Comparison of ENCODE assay signal across 12 mouse cellular contexts in the genomic region with DNA sequence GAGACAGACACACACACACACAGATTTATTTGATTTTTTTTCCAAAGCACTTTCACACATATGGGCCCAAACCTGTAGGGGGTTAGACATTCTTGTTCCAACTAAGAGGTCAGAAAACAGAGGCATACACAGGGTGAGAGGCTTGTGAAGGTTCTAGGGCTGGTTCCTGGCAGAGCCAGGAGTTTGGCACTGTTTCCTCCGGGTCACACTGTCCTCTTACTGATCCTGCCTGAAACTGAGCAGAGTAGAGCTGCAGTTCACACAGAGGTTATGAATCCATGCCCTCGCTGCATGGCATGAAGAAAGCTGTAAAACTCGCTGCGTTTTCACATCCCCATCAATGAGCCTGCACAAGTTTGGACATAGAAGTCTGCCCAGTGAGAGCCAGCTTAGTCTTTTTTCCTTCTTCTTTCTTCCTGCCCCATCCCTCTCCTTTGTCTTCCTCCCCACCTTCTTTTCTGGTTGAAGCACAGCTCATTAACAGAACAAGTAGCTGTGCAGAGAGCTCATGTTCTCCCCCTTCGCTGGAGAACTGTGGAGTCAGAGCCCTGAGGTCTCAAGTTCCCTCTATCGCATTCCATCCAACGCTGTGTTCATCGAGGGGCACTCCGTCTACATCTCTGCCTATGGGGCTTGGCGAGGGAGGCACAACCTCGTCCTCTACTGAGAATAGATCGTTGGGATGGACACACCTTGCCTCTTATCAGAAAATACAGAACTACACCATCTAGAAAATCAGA. TPM values are rescaled to one million over a fixed set of nuclear protein-coding genes. Genes with fewer than 3 reads are reported as not detected.
DNase-seq lines count a peak whose midpoint lies in the region; ATAC-seq lines count a peak whose summit lies in the region.
"Had no signal": no experiment of that assay in that cellular context is flagged by ENCODE, and none has a peak within 500 bp of the region (broad histone marks: within the 10 kb centered on the region; RNA-seq: fewer than 3 reads in every experiment).

No protein-coding gene starts in this region.

- no peak for ATAC-seq in hindbrain, embryonic 11.5 days (ENCODE audit: low FRiP score)
- ATAC-seq in hindbrain, embryonic 13.5 days (ENCODE audit: low FRiP score), result no peak
- ATAC-seq in embryonic facial prominence, embryonic 12.5 days (ENCODE audit: insufficient number of reproducible peaks, insufficient read depth, low FRiP score, low TSS enrichment), result peak; percentile 58; the same call in 1 of the 2 replicates
- no peak for ATAC-seq in monocyte, adult 5-6 weeks (replicated peaks; ENCODE audit: insufficient number of reproducible peaks, low FRiP score, low TSS enrichment, poor library complexity, severe bottlenecking)
- ATAC-seq: lung, postnatal 0 days had no signal

- H3K9me3 ChIP-seq in hindbrain, embryonic 11.5 days (ENCODE audit: control insufficient read depth, low read length), result no peaks in the 10 kb centered on the region
- no peaks in the 10 kb centered on the region for H3K9me3 ChIP-seq in hindbrain, embryonic 13.5 days
- no peaks in the 10 kb centered on the region for H3K9me3 ChIP-seq in embryonic facial prominence, embryonic 12.5 days
- H3K9me3 ChIP-seq: G1E; heart, embryonic 15.5 days had no signal

- 58% methylated on average over 12 of the region's 12 CpGs for WGBS in hindbrain, embryonic 11.5 days
- WGBS in hindbrain, embryonic 13.5 days, result 61% methylated on average over 12 of the region's 12 CpGs
- 42% methylated on average over 12 of the region's 12 CpGs for WGBS in embryonic facial prominence, embryonic 12.5 days

- H3K27ac ChIP-seq in hindbrain, embryonic 11.5 days (ENCODE audit: low read depth, low read length), result no peak overlapping the region
- H3K27ac ChIP-seq in hindbrain, embryonic 13.5 days, result no peak overlapping the region
- H3K27ac ChIP-seq in embryonic facial prominence, embryonic 12.5 days, result peak overlapping the region; percentile 75
- H3K27ac ChIP-seq: heart, embryonic 15.5 days had no signal

- H3K4me3 ChIP-seq in hindbrain, embryonic 11.5 days (ENCODE audit: low read depth, low read length), result no peak overlapping the region
- H3K4me3 ChIP-seq in hindbrain, embryonic 13.5 days, result no peak overlapping the region
- no peak overlapping the region for H3K4me3 ChIP-seq in embryonic facial prominence, embryonic 12.5 days
- H3K4me3 ChIP-seq: heart, embryonic 15.5 days had no signal

- H3K27me3 ChIP-seq in hindbrain, embryonic 11.5 days (ENCODE audit: control insufficient read depth, insufficient read depth, low read length), result no peaks in the 10 kb centered on the region
- H3K27me3 ChIP-seq in hindbrain, embryonic 13.5 days, result peaks cover 13% of the 10 kb centered on the region
- H3K27me3 ChIP-seq in embryonic facial prominence, embryonic 12.5 days, result peaks cover 7% of the 10 kb centered on the region

- H3K4me2 ChIP-seq in hindbrain, embryonic 11.5 days (replicated peaks; ENCODE audit: low read depth, low read length), result no peak overlapping the region
- H3K4me2 ChIP-seq in hindbrain, embryonic 13.5 days, result no peak overlapping the region
- no peak overlapping the region for H3K4me2 ChIP-seq in embryonic facial prominence, embryonic 12.5 days (replicated peaks)
- H3K4me2 ChIP-seq: heart, embryonic 15.5 days had no signal

- H3K36me3 ChIP-seq in hindbrain, embryonic 11.5 days (ENCODE audit: control insufficient read depth, insufficient read depth, low read length), result no peaks in the 10 kb centered on the region
- H3K36me3 ChIP-seq in hindbrain, embryonic 13.5 days, result no peaks in the 10 kb centered on the region
- H3K36me3 ChIP-seq in embryonic facial prominence, embryonic 12.5 days, result no peaks in the 10 kb centered on the region
- H3K36me3 ChIP-seq: G1E; heart, embryonic 15.5 days had no signal

- no peak overlapping the region for H3K9ac ChIP-seq in hindbrain, embryonic 11.5 days (ENCODE audit: low read depth, low read length)
- H3K9ac ChIP-seq in hindbrain, embryonic 13.5 days, result no peak overlapping the region
- H3K9ac ChIP-seq in embryonic facial prominence, embryonic 12.5 days, result no peak overlapping the region
- H3K9ac ChIP-seq: heart, embryonic 15.5 days had no signal

- peak; percentile 15 for DNase-seq in hindbrain, embryonic 11.5 days (ENCODE audit: low spot score)
- peak; percentile 37 for DNase-seq in adipocyte (ENCODE audit: low spot score)
- peak; percentile 42 for DNase-seq in kidney, postnatal 14 days
- DNase-seq in urinary bladder, adult 2 months (ENCODE audit: low spot score), result no peak
- DNase-seq: right cerebral cortex, postnatal 25 days; thymus, postnatal 36 days had no signal

- H3K4me1 ChIP-seq in hindbrain, embryonic 11.5 days (replicated peaks; ENCODE audit: control insufficient read depth, insufficient read depth, low read length), result 0 out of 2 replicates have a peak, but pooled peaks cover 2% of the 10 kb centered on the region
- H3K4me1 ChIP-seq in hindbrain, embryonic 13.5 days (replicated peaks), result peaks cover 22% of the 10 kb centered on the region
- H3K4me1 ChIP-seq in embryonic facial prominence, embryonic 12.5 days, result peaks cover 30% of the 10 kb centered on the region

RNA-seq across cellular contexts. Expression of a gene that starts 4.5 kb away (rescaled TPM):
- polyA plus RNA-seq in hindbrain, embryonic 11.5 days (2014; fragmentation: Nextera tagmentation; extraction: Ambion mirVana), result 1.0 and 1.2 TPM in 2 replicates
- 3.3 and 6.4 TPM in 2 replicates for polyA plus RNA-seq in hindbrain, embryonic 13.5 days (2015; fragmentation: Nextera tagmentation; extraction: Ambion mirVana)
- 5.1 and 7.9 TPM in 2 replicates for polyA plus RNA-seq in embryonic facial prominence, embryonic 12.5 days (2016; fragmentation: Nextera tagmentation; extraction: Ambion mirVana)
- total RNA-seq in monocyte, adult 5-6 weeks (2017), result 0.87 TPM in 1 of 3 replicates, not detected in the others
- polyA plus RNA-seq in urinary bladder, adult 2 months (2012; rRNA removed), result 1.0 TPM in 2 replicates
- polyA plus RNA-seq: G1E had no signal
